Mouse (Mus musculus): ENCODE results near the gene Efnb3.

The Efnb3 gene

GRCm38 (mm10) chr11:69584008-69584407 lies 24.0 kb upstream of the Efnb3 start:
- in situ Hi-C loops (cut with MboI): no loop called here

- in situ Hi-C loops (cut with MboI): no loop called here
Measured at GRCm38 (mm10) chr11:69582230-69582805, 22.3 kb upstream of the Efnb3 start.

GRCm38 (mm10) chr11:69581814-69582213 lies 21.8 kb upstream of the Efnb3 start:
- in situ Hi-C loops (cut with MboI): no loop called here

GRCm38 (mm10) chr11:69581147-69581688 lies 21.2 kb upstream of the Efnb3 start:
- in situ Hi-C loops (cut with MboI): no loop called here

GRCm38 (mm10) chr11:69580572-69581146 lies 20.7 kb upstream of the Efnb3 start:
- in situ Hi-C loops (cut with MboI): no loop called here

GRCm38 (mm10) chr11:69580091-69580514 lies 20.1 kb upstream of the Efnb3 start, which contains the start of the genes Wrap53 and Trp53:
Gene Wrap53, minus strand, starts transcription at chr11:69580255.
Gene Trp53, plus strand, starts transcription at chr11:69580359.
- in situ Hi-C loops (cut with MboI): no loop called here

- in situ Hi-C loops (cut with MboI): no loop called here
Measured at GRCm38 (mm10) chr11:69579128-69580017, 19.4 kb upstream of the Efnb3 start.

- in situ Hi-C loops (cut with MboI): no loop called here
Measured at GRCm38 (mm10) chr11:69578301-69578700, 18.3 kb upstream of the Efnb3 start.

- in situ Hi-C loops (cut with MboI): no loop called here
Measured at GRCm38 (mm10) chr11:69576307-69576706, 16.3 kb upstream of the Efnb3 start.

GRCm38 (mm10) chr11:69575220-69575619 lies 15.2 kb upstream of the Efnb3 start:
- in situ Hi-C loops (cut with MboI): no loop called here

GRCm38 (mm10) chr11:69565131-69565530 lies 5.1 kb upstream of the Efnb3 start:
- in situ Hi-C loops (cut with MboI): no loop called here

- in situ Hi-C loops (cut with MboI): no loop called here
Measured at GRCm38 (mm10) chr11:69564391-69564790, 4.4 kb upstream of the Efnb3 start.

GRCm38 (mm10) chr11:69563373-69563772 lies 3.4 kb upstream of the Efnb3 start:
- in situ Hi-C loops (cut with MboI): no loop called here

GRCm38 (mm10) chr11:69560896-69561854 lies 1.2 kb upstream of the Efnb3 start:
- in situ Hi-C loops (cut with MboI): no loop called here

GRCm38 (mm10) chr11:69559183-69559582 lies 822 bp downstream of the Efnb3 start:
- in situ Hi-C loops (cut with MboI): no loop called here

GRCm38 (mm10) chr11:69558756-69559155 lies 1.2 kb downstream of the Efnb3 start:
- in situ Hi-C loops (cut with MboI): no loop called here

- in situ Hi-C loops (cut with MboI): no loop called here
Measured at GRCm38 (mm10) chr11:69557381-69557958, 2.5 kb downstream of the Efnb3 start.

GRCm38 (mm10) chr11:69554539-69555140 lies 5.4 kb downstream of the Efnb3 start:
- in situ Hi-C loops (cut with MboI): no loop called here

- in situ Hi-C loops (cut with MboI): no loop called here
Measured at GRCm38 (mm10) chr11:69553341-69553721, 6.7 kb downstream of the Efnb3 start.

- in situ Hi-C loops (cut with MboI): no loop called here
Measured at GRCm38 (mm10) chr11:69552622-69553340, 7.2 kb downstream of the Efnb3 start.
